Mouse (Mus musculus): ENCODE data around the gene Col20a1.

DNA sequence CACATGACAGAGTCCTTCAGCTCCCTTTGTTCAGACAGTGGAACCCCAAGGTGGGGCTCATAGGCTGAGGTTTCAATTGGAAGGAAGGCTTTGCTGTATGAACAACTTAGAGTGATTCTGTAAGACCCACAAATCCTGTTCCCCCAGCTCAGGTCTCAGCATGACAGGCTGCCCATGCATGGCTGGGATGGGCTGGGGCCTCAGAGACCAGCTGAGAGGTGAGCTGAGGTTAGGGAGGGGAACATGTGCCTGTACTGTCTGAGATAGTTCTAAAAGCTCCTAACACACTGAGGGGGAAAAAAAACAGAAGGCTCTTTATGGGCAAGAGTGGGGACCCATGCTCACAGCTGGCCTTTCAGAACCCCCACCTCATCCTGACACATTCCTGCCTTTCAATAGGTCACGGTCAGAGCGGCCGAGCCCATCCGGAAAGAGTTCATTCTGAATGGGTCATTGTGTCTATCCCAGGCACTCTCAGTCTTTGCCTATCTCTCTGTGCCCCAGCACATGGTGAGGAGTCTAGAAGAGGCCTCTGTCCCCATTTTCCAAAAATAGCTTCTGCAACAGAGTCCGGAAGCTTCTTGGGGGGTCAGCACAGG lies 1.2 kb downstream of the Col20a1 start:
- TF ChIP-seq CTCF (IDR thresholded peaks at IDR 0.05; ENCODE audit: low read depth) (no peak), EP300 (IDR thresholded peaks at IDR 0.05; ENCODE audit: low read depth) (no peak)
